Mouse (Mus musculus): ENCODE measurements around the gene 2410004P03Rik.
"Not testable (repeated sequence)": the region's sequence is repeated elsewhere in the genome, so short reads cannot be mapped to it uniquely, and the experiment has no call there.

The 2410004P03Rik gene

GRCm38 (mm10) chr12:17021125-17021524 lies 9.6 kb upstream of the 2410004P03Rik start:
- DNase-seq (ENCODE audit: low spot score), result not testable (repeated sequence)

- no peak for DNase-seq (ENCODE audit: low spot score)
These were observed 6.9 kb upstream of the 2410004P03Rik start for GRCm38 (mm10) chr12:17018468-17018867.

GRCm38 (mm10) chr12:17015711-17016110 lies 4.2 kb upstream of the 2410004P03Rik start:
- DNase-seq (ENCODE audit: low spot score), result no peak

- DNase-seq (ENCODE audit: low spot score), result no peak
These were observed 756 bp upstream of the 2410004P03Rik start for GRCm38 (mm10) chr12:17012067-17012899.

GRCm38 (mm10) chr12:17009466-17009865 lies 2.1 kb downstream of the 2410004P03Rik start:
- no peak for DNase-seq (ENCODE audit: low spot score)

GRCm38 (mm10) chr12:17001211-17001610 lies 10.3 kb downstream of the 2410004P03Rik start:
- no peak for DNase-seq (ENCODE audit: low spot score)

GRCm38 (mm10) chr12:17000628-17001027 lies 10.9 kb downstream of the 2410004P03Rik start:
- DNase-seq (ENCODE audit: low spot score), result no peak

- peak; percentile 38 for DNase-seq (ENCODE audit: low spot score)
These were observed 11.6 kb downstream of the 2410004P03Rik start, which contains the start of gene Pqlc3 for GRCm38 (mm10) chr12:16999739-17000497. TSS of gene Pqlc3 (minus strand) at chr12:17000408.

GRCm38 (mm10) chr12:16999146-16999545 lies 12.4 kb downstream of the 2410004P03Rik start:
- no peak for DNase-seq (ENCODE audit: low spot score)

- no peak for DNase-seq (ENCODE audit: low spot score)
These were observed 14.6 kb downstream of the 2410004P03Rik start for GRCm38 (mm10) chr12:16996886-16997462.

- no peak for DNase-seq (ENCODE audit: low spot score)
These were observed 15.2 kb downstream of the 2410004P03Rik start for GRCm38 (mm10) chr12:16996281-16996680.

- no peak for DNase-seq (ENCODE audit: low spot score)
These were observed 17.2 kb downstream of the 2410004P03Rik start for GRCm38 (mm10) chr12:16994291-16994690.

GRCm38 (mm10) chr12:16992355-16992754 lies 19.2 kb downstream of the 2410004P03Rik start:
- DNase-seq (ENCODE audit: low spot score), result no peak

GRCm38 (mm10) chr12:16991376-16991775 lies 20.2 kb downstream of the 2410004P03Rik start:
- DNase-seq (ENCODE audit: low spot score), result no peak

- DNase-seq (ENCODE audit: low spot score), result no peak
These were observed 25.7 kb downstream of the 2410004P03Rik start for GRCm38 (mm10) chr12:16985778-16986177.

- DNase-seq (ENCODE audit: low spot score), result no peak
These were observed 34.4 kb downstream of the 2410004P03Rik start for GRCm38 (mm10) chr12:16977120-16977519.

- no peak for DNase-seq (ENCODE audit: low spot score)
These were observed 44.7 kb downstream of the 2410004P03Rik start for GRCm38 (mm10) chr12:16966811-16967210.

- no peak for DNase-seq (ENCODE audit: low spot score)
These were observed 48.2 kb downstream of the 2410004P03Rik start for GRCm38 (mm10) chr12:16963354-16963753.

GRCm38 (mm10) chr12:16958851-16959250 lies 52.7 kb downstream of the 2410004P03Rik start:
- no peak for DNase-seq (ENCODE audit: low spot score)
